Mouse (Mus musculus): ENCODE results near the gene Drd2.

The Drd2 gene

GRCm38 (mm10) chr9:49340136-49341043 lies at the start of gene Drd2:
Drd2 (plus strand) TSS chr9:49340627.
- DNase-seq (ENCODE audit: low spot score) = no peak

GRCm38 (mm10) chr9:49295101-49295500 lies 45.3 kb upstream of the Drd2 start:
- DNase-seq (ENCODE audit: low spot score) = no peak

- no peak for DNase-seq (ENCODE audit: low spot score)
Observed at GRCm38 (mm10) chr9:49307576-49307975, 32.9 kb upstream of the Drd2 start.

- DNase-seq (ENCODE audit: low spot score) = peak; percentile 6
Observed at GRCm38 (mm10) chr9:49310821-49311220, 29.6 kb upstream of the Drd2 start.

GRCm38 (mm10) chr9:49318638-49319037 lies 21.8 kb upstream of the Drd2 start:
- no peak for DNase-seq (ENCODE audit: low spot score)

GRCm38 (mm10) chr9:49341044-49341365 lies 578 bp downstream of the Drd2 start:
- no peak for DNase-seq (ENCODE audit: low spot score)

GRCm38 (mm10) chr9:49365763-49366162 lies 25.3 kb downstream of the Drd2 start:
- DNase-seq (ENCODE audit: low spot score) = no peak

GRCm38 (mm10) chr9:49373946-49374345 lies 33.5 kb downstream of the Drd2 start:
- no peak for DNase-seq (ENCODE audit: low spot score)

- DNase-seq (ENCODE audit: low spot score) = no peak
Observed at GRCm38 (mm10) chr9:49379962-49380361, 39.5 kb downstream of the Drd2 start.

GRCm38 (mm10) chr9:49384041-49384440 lies 43.6 kb downstream of the Drd2 start:
- no peak for DNase-seq (ENCODE audit: low spot score)

- no peak for DNase-seq (ENCODE audit: low spot score)
Observed at GRCm38 (mm10) chr9:49384855-49385254, 44.4 kb downstream of the Drd2 start.

GRCm38 (mm10) chr9:49385301-49385700 lies 44.9 kb downstream of the Drd2 start:
- no peak for DNase-seq (ENCODE audit: low spot score)

- DNase-seq (ENCODE audit: low spot score) = no peak
Observed at GRCm38 (mm10) chr9:49386119-49386518, 45.7 kb downstream of the Drd2 start.

- DNase-seq (ENCODE audit: low spot score) = no peak
Observed at GRCm38 (mm10) chr9:49392242-49392641, 51.8 kb downstream of the Drd2 start.

GRCm38 (mm10) chr9:49396006-49396405 lies 55.6 kb downstream of the Drd2 start:
- no peak for DNase-seq (ENCODE audit: low spot score)

- no peak for DNase-seq (ENCODE audit: low spot score)
Observed at GRCm38 (mm10) chr9:49403711-49404110, 63.3 kb downstream of the Drd2 start.

GRCm38 (mm10) chr9:49407028-49407427 lies 66.6 kb downstream of the Drd2 start:
- DNase-seq (ENCODE audit: low spot score) = no peak

GRCm38 (mm10) chr9:49410621-49411020 lies 70.2 kb downstream of the Drd2 start:
- no peak for DNase-seq (ENCODE audit: low spot score)

GRCm38 (mm10) chr9:49423866-49424265 lies 83.4 kb downstream of the Drd2 start:
- no peak for DNase-seq (ENCODE audit: low spot score)

- no peak for DNase-seq (ENCODE audit: low spot score)
Observed at GRCm38 (mm10) chr9:49425585-49425984, 85.2 kb downstream of the Drd2 start.

GRCm38 (mm10) chr9:49426921-49427320 lies 86.5 kb downstream of the Drd2 start, which contains the start of gene Ankk1:
Ankk1 (minus strand) TSS chr9:49427021.
- no peak for DNase-seq (ENCODE audit: low spot score)

- no peak for DNase-seq (ENCODE audit: low spot score)
Observed at GRCm38 (mm10) chr9:49427478-49427877, 87.1 kb downstream of the Drd2 start.

GRCm38 (mm10) chr9:49442621-49443020 lies 102.2 kb downstream of the Drd2 start:
- DNase-seq (ENCODE audit: low spot score) = no peak

- no peak for DNase-seq (ENCODE audit: low spot score)
Observed at GRCm38 (mm10) chr9:49450491-49450890, 110.1 kb downstream of the Drd2 start.

Measured in MN1 (cell line).